Mouse (Mus musculus): ENCODE data around the gene Rnf185.

The Rnf185 gene

GRCm38 (mm10) chr11:3369449-3369848, 82.7 kb downstream of the Rnf185 start:
- no peak for ATAC-seq (ENCODE audit: insufficient number of reproducible peaks, low FRiP score, low TSS enrichment)

GRCm38 (mm10) chr11:3368983-3369382, 83.2 kb downstream of the Rnf185 start:
- no peak for ATAC-seq (ENCODE audit: insufficient number of reproducible peaks, low FRiP score, low TSS enrichment)

- no peak for ATAC-seq (ENCODE audit: insufficient number of reproducible peaks, low FRiP score, low TSS enrichment)
Measured at GRCm38 (mm10) chr11:3366411-3366810, 85.8 kb downstream of the Rnf185 start.

Data from cerebellum, adult (tissue).